Mouse (Mus musculus): ENCODE measurements around the gene Agmo. TPM values are rescaled to one million over a fixed set of nuclear protein-coding genes. Genes with fewer than 3 reads are reported as not detected.

Gene Agmo
- polyA plus RNA-seq, 1 experiment from 2014 or later, result 1.0 TPM

DNA sequence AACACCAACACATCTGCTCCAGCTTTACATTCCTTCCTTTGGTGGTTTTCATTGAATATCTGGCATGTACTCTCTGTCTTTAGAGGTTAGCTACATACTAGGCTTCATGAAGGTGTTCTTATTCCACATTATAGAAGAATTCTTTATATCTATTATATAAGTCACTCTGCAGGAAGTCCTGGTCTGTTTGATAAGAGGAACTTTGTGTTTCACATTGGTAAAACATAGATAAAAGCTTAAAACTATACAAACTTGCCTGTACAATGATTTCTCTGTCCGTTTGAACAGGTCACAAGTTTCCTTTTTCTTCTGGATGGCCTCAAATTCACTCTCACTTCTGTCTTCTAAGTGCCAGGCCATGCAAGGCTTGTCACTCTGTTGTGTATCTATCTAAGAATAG, 316.8 kb downstream of the Agmo start:
- Histone ChIP-seq H3K9ac (no peak overlapping the region), H3K9me3 (no peaks in the 10 kb centered on the region), H3K27ac (no peak overlapping the region), H3K36me3 (no peaks in the 10 kb centered on the region), H3K4me1 (no peaks in the 10 kb centered on the region), H3K4me3 (no peak overlapping the region), H3K27me3 (no peaks in the 10 kb centered on the region), H3K4me2 (no peak overlapping the region)
- no peak for ATAC-seq (ENCODE audit: insufficient number of reproducible peaks, low FRiP score, low TSS enrichment, low read depth)
- 64% methylated on average over 1 of the region's 1 CpGs for WGBS

DNA sequence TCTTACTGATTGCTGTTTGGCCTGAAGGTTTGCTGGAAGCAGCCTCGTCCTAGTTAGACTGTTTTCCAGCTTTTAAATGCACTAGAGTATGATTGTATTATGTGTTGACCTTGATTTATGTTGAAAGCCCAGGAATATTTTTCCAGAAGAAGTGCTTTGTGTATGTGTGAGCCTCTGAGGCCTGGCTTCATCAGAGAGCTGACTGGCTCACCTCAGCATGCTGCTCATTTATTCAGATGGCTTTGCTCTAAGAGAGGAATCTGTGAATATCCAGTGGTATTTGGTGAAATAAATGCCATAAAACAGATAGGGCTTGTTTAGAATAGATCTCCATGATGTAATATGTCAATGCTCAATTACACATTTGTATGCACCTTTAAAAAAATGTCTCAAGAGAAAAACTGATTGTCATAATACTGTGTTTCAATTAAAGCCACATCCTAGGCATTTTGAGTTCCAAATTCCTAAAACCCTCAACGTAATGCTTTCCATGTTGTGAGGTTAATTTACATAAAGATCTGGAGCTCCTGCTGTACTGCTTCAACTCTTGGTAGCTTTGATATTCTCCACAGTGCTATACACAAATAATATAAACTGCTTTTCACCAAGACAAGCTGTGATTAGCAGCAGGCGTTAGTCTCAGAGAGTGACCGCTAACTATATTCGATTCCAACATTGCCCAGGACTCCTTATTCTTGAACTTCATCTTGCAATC, 324.6 kb downstream of the Agmo start:
- 64% methylated on average over 5 of the region's 5 CpGs for WGBS
- no peaks in the 10 kb centered on the region for H3K27me3 ChIP-seq
- no peak for ATAC-seq (ENCODE audit: insufficient number of reproducible peaks, low FRiP score, low TSS enrichment, low read depth)
- no peak overlapping the region for H3K4me2 ChIP-seq
- H3K4me3 ChIP-seq, result no peak overlapping the region
- no peaks in the 10 kb centered on the region for H3K9me3 ChIP-seq
- no peaks in the 10 kb centered on the region for H3K36me3 ChIP-seq
- H3K27ac ChIP-seq, result 0 out of 2 replicates have a peak overlapping the region, but pooled peaks have one; percentile 13
- H3K9ac ChIP-seq, result no peak overlapping the region
- H3K4me1 ChIP-seq, result no peaks in the 10 kb centered on the region

DNA sequence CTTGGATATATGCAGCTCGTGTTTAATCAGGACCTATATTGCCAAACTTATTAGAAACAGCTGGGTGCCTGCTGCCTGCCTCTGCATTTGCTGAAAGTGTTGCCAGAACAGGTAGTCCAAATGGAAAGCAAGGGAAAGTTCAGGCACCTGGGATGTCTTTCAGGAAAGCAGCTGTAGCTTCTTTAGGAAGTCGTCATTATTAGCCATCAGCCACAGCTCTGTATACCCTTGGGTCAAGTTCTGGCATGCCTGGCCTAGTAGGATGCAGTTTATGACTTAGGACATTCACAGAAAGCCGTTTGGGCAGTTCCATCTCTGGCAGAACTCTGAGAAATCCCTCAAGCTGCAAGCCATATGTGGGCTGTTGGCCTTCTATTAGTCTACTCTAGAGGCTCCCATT, 330.5 kb downstream of the Agmo start:
- Histone ChIP-seq H3K4me1 (peaks cover 7% of the 10 kb centered on the region; the same call in 1 of the 2 replicates), H3K27ac (no peak overlapping the region), H3K9me3 (no peaks in the 10 kb centered on the region), H3K4me2 (no peak overlapping the region), H3K4me3 (no peak overlapping the region), H3K36me3 (no peaks in the 10 kb centered on the region), H3K27me3 (no peaks in the 10 kb centered on the region), H3K9ac (no peak overlapping the region)
- ATAC-seq (ENCODE audit: insufficient number of reproducible peaks, low FRiP score, low TSS enrichment, low read depth), result no peak
- 13% methylated on average over 3 of the region's 3 CpGs for WGBS

DNA sequence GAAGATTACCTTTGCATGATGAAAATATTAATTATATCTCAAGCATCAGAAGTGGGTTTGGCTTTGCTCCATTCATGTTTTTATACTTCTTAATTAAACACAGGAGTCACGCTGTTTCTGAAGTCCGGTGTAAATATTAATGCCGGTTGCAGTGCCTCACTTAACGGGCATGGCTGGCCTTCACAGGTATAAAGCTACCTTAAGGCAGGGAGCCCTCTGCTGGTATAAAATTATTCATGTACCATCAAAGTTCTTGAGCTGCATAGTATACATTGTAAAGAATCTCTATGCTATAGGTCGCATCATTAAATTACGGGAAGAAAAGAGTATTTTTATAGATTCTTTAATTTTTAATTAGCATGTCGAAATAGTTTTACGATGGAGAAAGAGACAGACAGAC, 341.3 kb downstream of the Agmo start:
- no peak for ATAC-seq (ENCODE audit: insufficient number of reproducible peaks, low FRiP score, low TSS enrichment, low read depth)
- Histone ChIP-seq H3K36me3 (no peaks in the 10 kb centered on the region), H3K9me3 (no peaks in the 10 kb centered on the region), H3K9ac (no peak overlapping the region), H3K27ac (no peak overlapping the region), H3K4me3 (no peak overlapping the region), H3K4me1 (no peaks in the 10 kb centered on the region), H3K27me3 (no peaks in the 10 kb centered on the region), H3K4me2 (no peak overlapping the region)
- 44% methylated on average over 8 of the region's 8 CpGs for WGBS

DNA sequence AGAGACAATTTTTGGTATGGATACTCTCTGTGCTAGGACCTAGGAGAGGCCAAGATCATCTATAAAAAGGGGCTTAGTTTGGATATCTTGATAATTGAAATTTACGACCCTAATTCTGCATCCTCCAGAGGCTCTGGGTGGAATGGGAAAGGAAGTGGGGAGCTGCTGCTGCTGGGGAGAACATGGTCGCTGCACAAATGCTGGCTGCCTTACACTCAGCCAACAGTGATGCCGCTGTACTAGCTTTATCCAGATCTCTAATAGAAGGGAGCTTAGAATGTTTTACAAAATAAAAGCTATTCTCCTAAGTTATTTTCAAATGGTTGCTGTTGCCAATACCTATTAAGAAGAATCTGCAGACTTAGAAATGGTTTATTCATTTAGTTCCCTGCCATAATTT, 351.4 kb downstream of the Agmo start:
- WGBS, result 31% methylated on average over 3 of the region's 3 CpGs
- Histone ChIP-seq H3K4me1 (no peaks in the 10 kb centered on the region), H3K9ac (no peak overlapping the region), H3K27me3 (no peaks in the 10 kb centered on the region), H3K4me2 (no peak overlapping the region), H3K27ac (no peak overlapping the region), H3K36me3 (no peaks in the 10 kb centered on the region), H3K9me3 (no peaks in the 10 kb centered on the region), H3K4me3 (no peak overlapping the region)
- ATAC-seq (ENCODE audit: insufficient number of reproducible peaks, low FRiP score, low TSS enrichment, low read depth), result no peak

GRCm38 (mm10) chr12:37612837-37613236, 371.4 kb downstream of the Agmo start:
- no peaks in the 10 kb centered on the region for H3K36me3 ChIP-seq
- no peaks in the 10 kb centered on the region for H3K9me3 ChIP-seq
- ATAC-seq (ENCODE audit: insufficient number of reproducible peaks, low FRiP score, low TSS enrichment, low read depth), result no peak
- H3K4me1 ChIP-seq, result no peaks in the 10 kb centered on the region
- H3K27me3 ChIP-seq, result no peaks in the 10 kb centered on the region
- H3K9ac ChIP-seq, result no peak overlapping the region
- 91% methylated on average over 4 of the region's 4 CpGs for WGBS
- H3K4me2 ChIP-seq, result no peak overlapping the region
- no peak overlapping the region for H3K4me3 ChIP-seq
- no peak overlapping the region for H3K27ac ChIP-seq

- H3K9me3 ChIP-seq, result no peaks in the 10 kb centered on the region
- H3K4me3 ChIP-seq, result no peak overlapping the region
- no peaks in the 10 kb centered on the region for H3K4me1 ChIP-seq
- no peaks in the 10 kb centered on the region for H3K36me3 ChIP-seq
- no peak for ATAC-seq (ENCODE audit: insufficient number of reproducible peaks, low FRiP score, low TSS enrichment, low read depth)
- WGBS, result 89% methylated on average over 2 of the region's 2 CpGs
- H3K27me3 ChIP-seq, result no peaks in the 10 kb centered on the region
- H3K27ac ChIP-seq, result no peak overlapping the region
- H3K9ac ChIP-seq, result no peak overlapping the region
- no peak overlapping the region for H3K4me2 ChIP-seq
Measured at GRCm38 (mm10) chr12:37614769-37615168, 373.3 kb downstream of the Agmo start.

- no peak for ATAC-seq (ENCODE audit: insufficient number of reproducible peaks, low FRiP score, low TSS enrichment, low read depth)
- H3K27ac ChIP-seq, result no peak overlapping the region
- no peaks in the 10 kb centered on the region for H3K4me1 ChIP-seq
- H3K27me3 ChIP-seq, result no peaks in the 10 kb centered on the region
- H3K4me2 ChIP-seq, result no peak overlapping the region
- no peak overlapping the region for H3K9ac ChIP-seq
- H3K4me3 ChIP-seq, result no peak overlapping the region
- no peaks in the 10 kb centered on the region for H3K9me3 ChIP-seq
- no peaks in the 10 kb centered on the region for H3K36me3 ChIP-seq
Measured at GRCm38 (mm10) chr12:37624078-37624477, 382.6 kb downstream of the Agmo start.

Other genes with a start within 250 kb of the Agmo start
- 51.1 and 58.5 TPM in 2 replicates for gene Meox2, start 133.1 kb upstream of the Agmo start, polyA plus RNA-seq (2015; fragmentation: Nextera tagmentation; extraction: Ambion mirVana)

All from limb, embryonic 15.5 days (tissue).